Mouse (Mus musculus): Measurements from ENCODE around the gene Lhx2. TPM values are rescaled to one million over a fixed set of nuclear protein-coding genes. Genes with fewer than 3 reads are reported as not detected.

The Lhx2 gene
- polyA plus RNA-seq, 1 experiment: 0.08 TPM

DNA sequence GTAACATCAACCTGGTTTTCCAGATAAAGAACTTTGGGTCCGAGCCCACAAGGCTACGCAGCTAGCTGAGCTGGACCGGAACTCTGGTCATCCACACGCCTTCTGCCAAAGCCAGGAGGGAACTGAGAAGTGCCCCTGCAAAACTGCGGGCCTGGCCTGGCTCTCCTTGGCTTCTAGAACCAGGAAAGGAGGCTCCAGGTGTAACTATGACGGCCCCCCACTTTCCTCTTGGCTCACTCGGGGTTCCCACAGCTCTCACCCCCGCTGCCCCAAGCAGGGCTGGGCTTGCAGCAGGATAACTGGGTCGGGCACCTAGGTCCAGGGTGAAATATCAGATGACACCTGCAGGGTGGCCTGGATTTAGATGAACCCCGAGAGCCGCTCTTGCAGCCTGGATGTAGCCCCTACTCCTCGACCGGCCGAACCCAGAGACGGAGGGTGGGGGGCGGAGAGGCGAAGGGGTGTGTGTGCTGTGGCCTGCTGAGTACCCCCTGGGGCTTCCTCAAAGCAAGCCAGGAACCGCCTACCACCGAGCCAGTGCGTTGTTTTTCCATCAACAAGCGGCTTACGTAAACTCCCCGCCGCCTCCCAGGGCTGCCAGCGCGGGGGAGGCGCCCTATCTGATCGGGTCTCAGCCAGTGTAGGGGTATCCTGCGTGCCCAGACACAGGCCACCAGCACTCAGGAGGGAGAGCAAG, 39.9 kb downstream of the Lhx2 start:
- no peak for TF ChIP-seq CTCF (IDR thresholded peaks at IDR 0.05; ENCODE audit: extremely low read depth, insufficient read length, insufficient replicate concordance, low read depth, low read length)
- TF ChIP-seq POLR2A (IDR thresholded peaks at IDR 0.05; ENCODE audit: low read depth, low read length): no peak
- Histone ChIP-seq H3K27ac (ENCODE audit: insufficient read depth, low read depth, low read length) (no peak overlapping the region), H3K4me1 (ENCODE audit: control insufficient read depth, insufficient read depth, insufficient read length, low read length) (peaks cover 2% of the 10 kb centered on the region; the same call in 1 of the 2 replicates), H3K4me3 (ENCODE audit: low read depth, low read length) (no peak overlapping the region), H3K36me3 (ENCODE audit: control insufficient read depth, insufficient read depth, low read length) (no peaks in the 10 kb centered on the region), H3K27me3 (ENCODE audit: control insufficient read depth, insufficient read depth, low read length) (peaks cover 17% of the 10 kb centered on the region)
- WGBS: 7% methylated on average over 29 of the region's 29 CpGs

DNA sequence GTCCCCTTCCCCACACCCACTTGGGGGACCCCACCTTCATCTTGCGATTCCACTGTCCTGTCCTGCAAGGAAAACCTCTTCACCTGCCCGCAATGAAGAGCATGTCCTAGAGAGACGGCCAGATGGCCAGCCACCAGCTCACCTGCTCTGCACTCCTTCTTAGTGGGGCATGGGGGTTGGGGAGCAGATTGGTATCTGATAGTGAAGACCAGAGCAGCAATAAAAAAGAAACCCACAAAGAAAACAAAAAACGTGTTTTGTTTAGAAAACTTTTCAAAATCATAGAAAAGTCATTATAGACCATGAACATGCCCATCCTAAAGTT, 40.4 kb downstream of the Lhx2 start:
- H3K27ac ChIP-seq (ENCODE audit: insufficient read depth, low read depth, low read length): no peak overlapping the region
- 8% methylated on average over 4 of the region's 4 CpGs for WGBS
- no peak for TF ChIP-seq POLR2A (IDR thresholded peaks at IDR 0.05; ENCODE audit: low read depth, low read length)
- TF ChIP-seq CTCF (IDR thresholded peaks at IDR 0.05; ENCODE audit: extremely low read depth, insufficient read length, insufficient replicate concordance, low read depth, low read length): no peak
- H3K36me3 ChIP-seq (ENCODE audit: control insufficient read depth, insufficient read depth, low read length): no peaks in the 10 kb centered on the region
- H3K4me3 ChIP-seq (ENCODE audit: low read depth, low read length): no peak overlapping the region
- H3K27me3 ChIP-seq (ENCODE audit: control insufficient read depth, insufficient read depth, low read length): peaks cover 17% of the 10 kb centered on the region
- H3K4me1 ChIP-seq (ENCODE audit: control insufficient read depth, insufficient read depth, insufficient read length, low read length): peaks cover 2% of the 10 kb centered on the region; the same call in 1 of the 2 replicates

DNA sequence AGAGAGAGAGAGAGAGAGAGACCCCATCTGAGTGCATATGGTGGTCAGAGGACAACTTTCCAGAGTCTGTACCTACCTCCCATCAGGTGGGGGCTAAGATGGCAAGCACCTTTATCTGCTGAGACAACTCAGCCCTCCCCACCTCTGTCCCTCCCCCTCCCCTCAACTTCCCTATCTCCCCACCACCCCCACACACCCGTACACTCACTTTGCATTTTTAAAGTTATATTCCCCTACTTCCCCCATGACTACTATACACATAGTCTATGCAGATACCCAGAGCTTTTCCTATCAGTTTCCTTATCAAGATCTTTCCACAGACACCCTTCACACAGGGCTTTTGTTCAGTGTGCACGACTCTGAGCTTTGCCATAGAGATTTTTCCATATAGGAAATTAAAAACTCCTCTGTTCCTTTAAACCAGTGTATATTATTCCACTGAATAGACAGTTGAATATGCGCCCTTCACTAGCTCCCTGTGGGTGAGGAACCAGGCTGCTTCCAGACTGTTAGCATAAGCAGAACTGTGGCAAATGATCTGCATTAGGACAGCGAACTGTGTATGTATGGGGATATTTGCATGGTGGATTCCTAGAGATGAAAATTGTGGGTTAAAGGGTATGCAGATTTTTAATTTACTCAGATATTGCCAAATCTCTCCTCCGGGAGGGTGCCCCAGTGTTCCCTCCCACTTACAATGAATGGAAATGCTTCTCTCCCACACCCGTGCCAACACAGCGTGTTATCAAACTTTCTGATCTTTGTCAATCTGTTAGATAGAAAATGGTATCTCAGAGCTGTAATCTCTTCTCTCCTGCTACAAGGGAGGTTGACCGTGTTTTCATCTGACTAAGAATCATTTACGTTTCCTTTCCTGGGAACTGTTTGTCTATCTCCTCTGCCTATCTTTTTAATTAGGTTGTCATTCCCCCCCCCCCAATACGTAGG, 41.3 kb downstream of the Lhx2 start:
- TF ChIP-seq POLR2A (IDR thresholded peaks at IDR 0.05; ENCODE audit: low read depth, low read length) (no peak), CTCF (IDR thresholded peaks at IDR 0.05; ENCODE audit: extremely low read depth, insufficient read length, insufficient replicate concordance, low read depth, low read length) (no peak)
- H3K4me3 ChIP-seq (ENCODE audit: low read depth, low read length): no peak overlapping the region
- H3K4me1 ChIP-seq (ENCODE audit: control insufficient read depth, insufficient read depth, insufficient read length, low read length): peaks cover 2% of the 10 kb centered on the region; the same call in 1 of the 2 replicates
- 24% methylated on average over 10 of the region's 10 CpGs for WGBS
- H3K27me3 ChIP-seq (ENCODE audit: control insufficient read depth, insufficient read depth, low read length): peaks cover 17% of the 10 kb centered on the region
- H3K36me3 ChIP-seq (ENCODE audit: control insufficient read depth, insufficient read depth, low read length): no peaks in the 10 kb centered on the region
- no peak overlapping the region for H3K27ac ChIP-seq (ENCODE audit: insufficient read depth, low read depth, low read length)

DNA sequence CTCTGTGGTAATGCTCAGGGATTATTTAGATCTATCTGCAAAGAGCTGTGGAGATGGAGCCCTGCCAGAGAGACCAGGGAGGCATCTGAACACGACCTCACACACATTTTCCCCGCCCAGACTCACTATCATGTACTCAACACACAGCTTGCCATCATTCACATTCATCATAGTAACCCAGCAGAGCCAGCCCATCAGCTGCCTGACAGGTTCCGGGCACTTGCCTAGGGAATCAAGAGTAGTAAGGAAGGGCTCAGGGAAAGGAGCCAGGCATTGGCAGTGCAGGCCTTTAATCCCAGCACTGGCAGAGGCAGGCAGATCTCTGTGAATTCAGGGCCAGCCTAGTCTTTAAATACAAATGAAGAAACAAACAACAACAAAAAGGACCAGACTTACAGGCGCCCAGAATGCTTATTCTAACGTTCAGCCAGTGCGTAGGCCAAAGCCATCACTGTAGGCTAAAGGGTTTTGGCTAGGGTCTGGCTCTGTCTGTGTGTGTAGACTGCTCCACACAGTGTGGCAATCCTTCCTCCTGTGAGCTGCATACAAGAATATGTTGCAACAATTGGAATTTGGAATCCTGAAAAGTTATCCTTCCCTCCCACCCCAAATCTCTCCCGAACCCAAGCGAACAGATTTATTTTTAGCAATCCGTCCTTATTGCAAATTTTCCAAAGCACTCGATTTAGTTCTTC, 48.6 kb downstream of the Lhx2 start:
- WGBS: 79% methylated on average over 10 of the region's 10 CpGs

DNA sequence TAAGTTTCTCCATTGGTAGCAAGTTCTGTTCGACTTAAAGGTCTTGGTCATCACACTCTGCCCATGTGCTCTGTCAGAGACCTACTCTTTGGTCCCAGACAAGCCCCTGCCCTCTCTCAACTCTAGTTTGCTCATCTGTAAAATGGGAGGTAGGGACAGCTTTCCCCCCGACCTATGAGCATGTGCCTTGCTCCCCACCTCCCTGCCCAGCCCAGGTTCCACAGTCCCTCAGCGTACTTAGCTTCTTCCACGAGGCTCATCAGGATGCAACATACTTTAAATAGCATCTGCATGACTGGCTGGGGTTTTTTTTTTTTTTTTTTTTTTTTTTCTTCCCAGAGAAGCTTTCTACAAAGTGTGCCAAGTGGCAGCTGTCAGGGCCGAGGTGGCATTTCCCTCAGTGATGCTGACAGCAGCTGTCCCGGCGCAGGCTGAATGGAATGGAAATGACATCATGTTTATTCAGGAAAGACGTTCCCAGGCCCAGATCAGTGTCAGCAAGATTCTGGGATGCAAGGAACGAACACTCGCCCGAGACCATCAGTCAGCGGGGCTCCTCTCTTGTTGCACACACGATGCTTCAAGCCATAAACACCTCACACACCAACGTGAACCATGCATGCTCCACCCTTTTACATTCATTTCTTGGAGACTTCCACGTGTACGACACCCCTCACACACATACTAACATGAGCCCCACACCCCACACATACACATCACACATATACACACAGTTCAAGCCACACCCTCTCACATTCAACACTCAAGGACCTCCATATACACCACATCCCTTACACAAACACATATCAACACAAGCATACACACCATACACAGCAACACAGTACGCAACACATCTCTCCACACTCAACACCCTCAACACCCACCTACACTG, 56.1 kb downstream of the Lhx2 start:
- TF ChIP-seq CTCF (IDR thresholded peaks at IDR 0.05; ENCODE audit: extremely low read depth, insufficient read length, insufficient replicate concordance, low read depth, low read length) (no peak), POLR2A (IDR thresholded peaks at IDR 0.05; ENCODE audit: low read depth, low read length) (no peak)
- Histone ChIP-seq H3K36me3 (ENCODE audit: control insufficient read depth, insufficient read depth, low read length) (no peaks in the 10 kb centered on the region), H3K27ac (ENCODE audit: insufficient read depth, low read depth, low read length) (no peak overlapping the region), H3K4me1 (ENCODE audit: control insufficient read depth, insufficient read depth, insufficient read length, low read length) (no peaks in the 10 kb centered on the region), H3K27me3 (ENCODE audit: control insufficient read depth, insufficient read depth, low read length) (no peaks in the 10 kb centered on the region), H3K4me3 (ENCODE audit: low read depth, low read length) (no peak overlapping the region)
- WGBS: 62% methylated on average over 17 of the region's 17 CpGs

More for the DNA sequence above, 48.6 kb downstream of the Lhx2 start:
- no peak for TF ChIP-seq CTCF (IDR thresholded peaks at IDR 0.05; ENCODE audit: extremely low read depth, insufficient read length, insufficient replicate concordance, low read depth, low read length)
- no peak for TF ChIP-seq POLR2A (IDR thresholded peaks at IDR 0.05; ENCODE audit: low read depth, low read length)
- Histone ChIP-seq H3K27ac (ENCODE audit: insufficient read depth, low read depth, low read length) (no peak overlapping the region), H3K36me3 (ENCODE audit: control insufficient read depth, insufficient read depth, low read length) (no peaks in the 10 kb centered on the region), H3K27me3 (ENCODE audit: control insufficient read depth, insufficient read depth, low read length) (no peaks in the 10 kb centered on the region), H3K4me3 (ENCODE audit: low read depth, low read length) (no peak overlapping the region), H3K4me1 (ENCODE audit: control insufficient read depth, insufficient read depth, insufficient read length, low read length) (no peaks in the 10 kb centered on the region)

DNA sequence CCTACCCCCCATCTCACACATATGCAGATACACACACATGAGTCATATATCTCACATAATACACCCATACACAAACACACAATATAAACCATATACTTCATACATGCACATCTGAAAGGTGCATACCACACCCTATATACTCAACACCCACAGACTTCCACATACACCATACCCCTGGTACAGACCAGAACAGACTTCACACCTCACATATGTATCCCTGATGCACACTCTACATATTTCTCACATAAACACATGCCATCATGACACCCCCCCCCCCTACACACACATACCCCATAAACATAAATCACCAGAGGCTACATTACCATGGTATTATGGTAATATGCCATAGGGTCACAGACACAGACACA, 56.8 kb downstream of the Lhx2 start:
- H3K4me3 ChIP-seq (ENCODE audit: low read depth, low read length): no peak overlapping the region
- no peak overlapping the region for H3K27ac ChIP-seq (ENCODE audit: insufficient read depth, low read depth, low read length)
- no peaks in the 10 kb centered on the region for H3K4me1 ChIP-seq (ENCODE audit: control insufficient read depth, insufficient read depth, insufficient read length, low read length)
- no peaks in the 10 kb centered on the region for H3K27me3 ChIP-seq (ENCODE audit: control insufficient read depth, insufficient read depth, low read length)
- H3K36me3 ChIP-seq (ENCODE audit: control insufficient read depth, insufficient read depth, low read length): no peaks in the 10 kb centered on the region
- TF ChIP-seq POLR2A (IDR thresholded peaks at IDR 0.05; ENCODE audit: low read depth, low read length): no peak
- no peak for TF ChIP-seq CTCF (IDR thresholded peaks at IDR 0.05; ENCODE audit: extremely low read depth, insufficient read length, insufficient replicate concordance, low read depth, low read length)

Data from small intestine, adult 2 months (tissue).